Mouse (Mus musculus) Muller cell, postnatal 12 days (primary cell): ENCODE data around the gene Hsh2d.
A peak's percentile ranks its signal among the peaks of the same experiment; 100 is the strongest.

Source experiments
- DNase-seq: peaks from one replicate; pipeline ENCODE4 v3.0.0-alpha.2; 2015; ENCODE audit errors: inconsistent ontology term

The Hsh2d gene

GRCm38 (mm10) chr8:72189417-72190214 is at the start of gene Hsh2d:
Gene Hsh2d, plus strand, starts transcription at chr8:72189638.
- DNase-seq, result no peak

- DNase-seq, result no peak
Measured at GRCm38 (mm10) chr8:72143256-72143824, 46.1 kb upstream of the Hsh2d start.

GRCm38 (mm10) chr8:72144345-72144975 is 45.0 kb upstream of the Hsh2d start:
- DNase-seq, result no peak

- no peak for DNase-seq
Measured at GRCm38 (mm10) chr8:72145511-72145910, 43.9 kb upstream of the Hsh2d start.

GRCm38 (mm10) chr8:72146056-72146455 is 43.4 kb upstream of the Hsh2d start:
- peak; percentile 31 for DNase-seq

GRCm38 (mm10) chr8:72146556-72146955 is 42.9 kb upstream of the Hsh2d start:
- no peak for DNase-seq

GRCm38 (mm10) chr8:72147266-72147665 is 42.2 kb upstream of the Hsh2d start:
- peak; percentile 72 for DNase-seq

GRCm38 (mm10) chr8:72149056-72149455 is 40.4 kb upstream of the Hsh2d start:
- DNase-seq, result no peak

- DNase-seq, result no peak
Measured at GRCm38 (mm10) chr8:72151418-72152078, 37.9 kb upstream of the Hsh2d start.

GRCm38 (mm10) chr8:72153382-72153781 is 36.1 kb upstream of the Hsh2d start:
- no peak for DNase-seq

- no peak for DNase-seq
Measured at GRCm38 (mm10) chr8:72158096-72158495, 31.3 kb upstream of the Hsh2d start.

GRCm38 (mm10) chr8:72158726-72159125 is 30.7 kb upstream of the Hsh2d start:
- no peak for DNase-seq

GRCm38 (mm10) chr8:72160007-72160406 is 29.4 kb upstream of the Hsh2d start:
- DNase-seq, result no peak

GRCm38 (mm10) chr8:72160707-72161697 is 28.4 kb upstream of the Hsh2d start, which contains the start of gene Rab8a:
Gene Rab8a, plus strand, starts transcription at chr8:72161200.
- peak; percentile 100 for DNase-seq

GRCm38 (mm10) chr8:72162821-72163220 is 26.6 kb upstream of the Hsh2d start:
- no peak for DNase-seq

- no peak for DNase-seq
Measured at GRCm38 (mm10) chr8:72169098-72169668, 20.3 kb upstream of the Hsh2d start.

- DNase-seq, result no peak
Measured at GRCm38 (mm10) chr8:72169681-72170249, 19.7 kb upstream of the Hsh2d start.

- DNase-seq, result peak; percentile 59
Measured at GRCm38 (mm10) chr8:72177346-72177925, 12.0 kb upstream of the Hsh2d start.

GRCm38 (mm10) chr8:72183554-72184202 is 5.8 kb upstream of the Hsh2d start:
- peak; percentile 6 for DNase-seq
